Mouse (Mus musculus) thymus, postnatal 25 days (tissue): Measurements from ENCODE around the gene Cdk11b.
A peak's percentile ranks its signal among the peaks of the same experiment; 100 is the strongest.
"Not testable (repeated sequence)": the region's sequence is repeated elsewhere in the genome, so short reads cannot be mapped to it uniquely, and the experiment has no call there.

Experiments
- DNase-seq: peaks from one replicate; pipeline ENCODE4 v3.0.0; 2022

Gene Cdk11b

DNA sequence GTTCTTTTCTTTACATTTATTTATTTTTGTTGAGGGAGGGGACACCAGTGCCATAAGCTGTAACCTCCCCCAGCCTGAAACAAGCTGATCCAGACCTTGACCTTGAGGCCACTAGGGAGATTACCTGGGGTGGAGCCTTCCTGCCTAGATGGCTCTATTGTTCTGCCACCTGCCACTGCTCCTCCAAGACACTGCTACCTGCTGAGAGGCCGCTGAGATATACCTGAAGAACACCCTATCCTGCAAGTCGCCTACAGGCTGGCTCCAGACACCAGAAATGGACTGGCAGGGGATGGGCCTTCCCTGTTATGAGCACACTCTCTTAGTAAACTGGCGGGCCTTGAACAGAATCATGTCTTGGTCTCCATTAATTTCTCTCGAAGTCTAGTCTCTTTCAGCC is 45.6 kb downstream of the Cdk11b start:
- DNase-seq = not testable (repeated sequence)

DNA sequence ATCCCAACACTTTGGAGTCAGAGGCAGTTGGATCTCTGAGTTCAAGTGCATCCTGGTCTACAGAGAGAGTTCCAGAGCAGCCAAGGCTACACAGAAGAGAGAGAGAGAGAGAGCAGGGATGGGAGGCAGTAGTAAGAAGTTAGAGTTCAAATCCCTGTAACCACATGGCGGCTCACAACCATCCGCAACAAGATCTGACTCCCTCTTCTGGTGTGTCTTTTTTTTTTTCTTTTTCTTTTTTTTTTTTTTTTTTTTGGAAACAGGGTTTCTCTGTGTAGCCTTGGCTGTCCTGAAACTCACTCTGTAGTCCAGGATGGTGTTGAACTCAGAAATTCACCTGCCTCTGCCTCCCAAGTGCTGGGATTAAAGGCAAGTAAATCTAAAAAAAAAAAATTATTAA is 47.4 kb downstream of the Cdk11b start:
- DNase-seq = no peak

DNA sequence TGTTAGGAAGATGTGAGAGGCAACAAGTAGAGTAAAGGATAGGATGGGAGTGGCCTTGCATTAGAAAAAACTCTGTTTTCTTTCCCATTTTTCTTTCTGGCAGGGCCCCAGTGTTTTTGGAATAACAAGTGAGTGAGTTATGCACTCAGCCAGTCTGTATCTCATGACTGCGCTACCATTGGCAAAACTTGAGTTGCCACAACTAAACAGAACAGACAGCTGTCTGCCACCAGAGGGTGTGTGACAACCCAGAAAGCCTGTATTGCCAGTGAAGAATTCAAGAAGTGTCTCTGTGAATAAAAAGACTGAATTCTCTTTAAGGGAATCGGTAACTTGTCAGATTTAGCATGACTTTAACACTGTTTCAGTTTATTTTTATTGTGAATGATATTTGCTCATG is 51.3 kb downstream of the Cdk11b start:
- DNase-seq = peak; percentile 36

DNA sequence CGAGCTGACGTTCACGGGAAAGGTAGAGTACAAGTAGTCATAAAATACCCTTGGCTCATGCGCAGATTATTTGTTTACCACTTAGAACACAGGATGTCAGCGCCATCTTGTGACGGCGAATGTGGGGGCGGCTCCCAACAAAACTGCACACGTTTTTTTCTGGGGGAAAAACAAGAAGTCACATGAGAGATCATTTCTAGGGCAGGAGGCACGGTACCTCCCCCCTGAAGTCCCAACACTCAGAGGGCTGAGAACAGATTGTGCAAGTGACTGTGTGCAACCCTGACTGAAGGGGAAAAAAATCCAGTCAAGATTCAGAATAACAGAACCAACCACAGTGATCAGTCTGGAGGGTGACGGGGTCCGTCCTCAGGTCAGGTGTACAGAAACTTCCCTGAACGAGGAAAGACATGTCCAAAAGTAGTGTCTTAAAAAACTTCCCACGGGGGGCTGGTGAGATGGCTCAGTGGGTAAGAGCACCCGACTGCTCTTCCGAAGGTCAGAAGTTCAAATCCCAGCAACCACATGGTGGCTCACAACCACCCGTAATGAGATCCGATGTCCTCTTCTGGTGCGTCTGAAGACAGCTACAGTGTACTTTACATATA is 59.1 kb downstream of the Cdk11b start:
- DNase-seq = not testable (repeated sequence)

DNA sequence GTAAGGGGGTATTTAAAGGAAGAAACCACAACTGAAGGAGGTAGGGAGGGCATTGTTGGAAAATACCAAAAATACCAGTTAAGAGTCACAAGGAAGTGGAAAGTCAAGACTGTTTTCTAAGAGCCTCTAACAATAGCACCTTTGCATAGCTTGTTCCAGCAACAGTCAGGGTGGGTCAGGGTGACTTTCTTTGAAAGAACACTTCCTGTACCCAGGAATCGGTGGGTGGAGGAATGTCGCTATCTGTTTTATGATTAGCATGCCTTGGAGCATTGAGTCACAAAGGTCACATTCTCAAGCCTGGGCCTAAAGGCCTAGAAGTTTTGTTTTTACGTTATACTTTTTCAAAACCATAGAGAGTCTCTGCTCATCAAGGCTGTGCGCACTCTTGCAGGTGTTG is 63.1 kb downstream of the Cdk11b start:
- not testable (repeated sequence) for DNase-seq

DNA sequence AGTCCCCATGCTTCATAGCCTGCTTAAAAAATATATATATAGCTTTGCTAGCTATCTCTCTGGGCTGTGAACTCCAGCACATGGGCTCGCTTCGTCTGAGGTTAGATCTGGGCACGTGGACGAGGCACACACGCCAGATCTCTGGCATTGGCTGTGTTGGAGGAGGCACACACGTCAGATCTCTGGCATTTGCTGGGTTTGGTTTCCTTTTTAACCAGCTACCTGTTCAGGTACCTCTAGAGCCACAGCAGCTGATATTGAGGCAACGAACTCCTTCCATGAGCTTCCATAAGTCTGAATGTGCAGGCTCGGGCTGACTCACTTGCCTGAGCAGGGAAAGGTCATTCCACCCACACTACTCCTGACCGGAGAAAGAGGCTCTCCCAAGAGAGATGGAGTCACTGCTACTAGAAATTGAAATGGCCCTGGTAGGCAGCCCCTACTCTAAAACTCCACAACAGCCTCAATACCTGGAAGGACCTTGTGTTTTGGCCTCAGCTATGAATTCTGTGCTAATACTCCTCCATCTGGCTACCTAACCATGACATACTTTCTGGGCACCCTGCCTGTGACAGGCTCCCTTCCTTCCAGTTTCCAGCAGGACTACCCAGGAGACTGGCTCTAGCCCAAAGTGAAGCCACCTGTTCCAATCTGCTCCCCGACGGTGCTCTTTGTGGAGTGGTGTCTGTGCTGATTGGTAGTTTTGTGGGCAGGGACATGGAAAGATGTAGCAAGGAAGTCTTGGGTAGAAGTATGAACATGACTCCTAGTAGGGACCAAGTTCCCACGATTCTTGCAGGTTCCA is 66.1 kb downstream of the Cdk11b start:
- DNase-seq = no peak

DNA sequence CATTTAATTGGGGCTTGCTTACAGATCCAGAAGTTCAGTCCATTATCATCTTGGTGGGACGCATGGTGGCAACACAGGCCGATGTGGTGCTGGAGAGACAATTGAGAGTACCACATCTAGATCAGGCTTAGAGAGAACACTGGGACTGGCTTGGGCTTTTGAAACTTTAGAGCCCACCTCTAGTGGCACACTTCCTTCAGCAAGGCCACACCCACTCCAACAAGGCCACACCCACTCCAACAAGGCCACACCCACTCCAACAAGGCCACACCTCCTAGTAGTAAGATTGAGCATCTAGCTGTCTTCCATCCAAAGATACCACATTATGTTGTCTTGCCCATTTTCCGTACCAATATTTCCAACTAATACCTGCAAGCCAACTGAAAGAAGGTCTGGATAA is 67.8 kb downstream of the Cdk11b start:
- no peak for DNase-seq

DNA sequence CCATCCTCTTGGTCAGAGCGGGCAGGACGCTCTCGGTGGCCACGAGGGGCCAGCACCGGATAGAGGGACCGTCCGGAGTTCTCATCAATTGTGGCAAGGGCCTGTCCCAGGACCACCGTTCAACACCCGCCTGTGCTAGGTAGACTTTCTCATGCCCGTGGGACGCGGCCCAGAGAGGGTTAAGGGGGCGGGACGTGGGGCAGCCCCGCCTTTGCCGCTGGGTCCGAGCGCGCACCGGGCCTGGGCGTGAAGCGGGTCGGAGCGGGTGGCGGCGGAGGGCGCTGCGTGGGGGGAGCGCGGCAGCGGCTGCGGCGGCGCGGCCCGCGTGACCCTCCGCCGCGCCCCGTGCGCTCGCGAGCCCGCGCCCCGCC is 69.4 kb downstream of the Cdk11b start, which contains the start of gene Fndc10:
Gene Fndc10, plus strand, starts transcription at position 232 of the 371 bp plus-strand sequence.
- DNase-seq = peak; percentile 69

DNA sequence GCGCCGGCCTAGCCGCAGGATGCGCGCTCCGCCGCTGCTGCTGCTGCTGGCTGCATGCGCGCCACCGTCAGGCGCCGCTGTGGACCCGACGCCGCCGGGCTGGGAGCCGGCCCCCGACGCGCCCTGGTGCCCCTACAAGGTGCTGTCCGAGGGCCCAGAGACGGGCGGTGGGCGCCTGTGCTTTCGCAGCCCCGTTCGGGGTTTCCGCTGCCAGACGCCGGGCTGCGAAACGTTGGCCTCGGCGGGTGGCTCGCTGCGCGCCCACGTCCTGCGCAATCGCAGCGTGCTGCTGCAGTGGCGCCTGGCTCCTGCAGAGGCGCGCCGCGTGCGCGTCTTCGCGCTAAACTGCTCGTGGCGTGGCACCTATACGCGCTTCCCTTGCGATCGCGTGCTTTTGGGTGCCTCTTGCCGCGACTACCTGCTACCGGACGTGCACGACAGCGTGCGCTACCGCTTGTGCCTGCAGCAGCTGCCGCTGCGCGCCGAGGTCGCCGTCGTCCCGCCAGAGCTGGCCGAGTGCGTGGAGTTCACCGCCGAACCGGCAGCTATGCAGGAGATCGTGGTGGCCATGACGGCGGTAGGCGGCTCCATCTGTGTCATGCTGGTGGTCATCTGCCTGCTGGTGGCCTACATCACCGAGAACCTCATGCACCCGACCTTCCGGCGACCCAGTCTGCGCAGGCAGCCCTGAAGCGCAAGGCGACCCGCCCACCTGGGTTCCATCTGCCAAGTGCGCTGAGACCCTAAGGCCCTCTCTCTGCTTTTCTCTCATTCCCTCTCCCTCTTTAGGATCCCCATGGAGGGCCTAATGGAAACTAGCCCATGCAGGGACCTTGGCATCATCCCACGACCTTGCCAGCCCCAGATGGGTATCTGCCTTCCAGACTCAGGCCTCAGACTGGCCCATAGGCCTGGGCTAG is 70.1 kb downstream of the Cdk11b start:
- peak; percentile 82 for DNase-seq

DNA sequence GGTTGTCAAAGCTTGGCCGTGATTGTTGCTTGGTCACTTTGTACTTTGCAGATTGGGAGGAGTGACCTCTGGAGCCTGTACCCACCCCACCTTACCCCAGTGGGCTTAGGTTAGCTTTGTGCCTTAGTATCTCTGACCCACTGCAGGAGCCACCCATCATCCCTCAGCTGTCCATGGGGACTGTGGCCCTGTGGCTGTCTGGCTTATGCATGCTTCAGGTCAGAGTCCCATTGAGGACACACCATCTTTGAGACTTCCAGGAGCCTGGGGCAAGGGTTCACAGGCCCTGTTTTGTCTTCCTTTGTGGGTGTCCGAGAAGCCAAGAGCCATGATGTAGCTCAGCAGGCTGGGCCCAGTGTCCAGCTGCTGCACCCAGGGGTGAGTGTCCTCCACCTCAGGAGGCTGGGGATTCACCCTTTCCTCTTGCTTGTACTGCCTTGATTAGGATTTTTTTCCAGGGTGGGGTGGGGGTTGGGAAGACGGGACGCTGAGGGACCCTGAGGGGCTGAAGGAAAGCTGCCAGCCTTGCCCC is 70.9 kb downstream of the Cdk11b start:
- no peak for DNase-seq

DNA sequence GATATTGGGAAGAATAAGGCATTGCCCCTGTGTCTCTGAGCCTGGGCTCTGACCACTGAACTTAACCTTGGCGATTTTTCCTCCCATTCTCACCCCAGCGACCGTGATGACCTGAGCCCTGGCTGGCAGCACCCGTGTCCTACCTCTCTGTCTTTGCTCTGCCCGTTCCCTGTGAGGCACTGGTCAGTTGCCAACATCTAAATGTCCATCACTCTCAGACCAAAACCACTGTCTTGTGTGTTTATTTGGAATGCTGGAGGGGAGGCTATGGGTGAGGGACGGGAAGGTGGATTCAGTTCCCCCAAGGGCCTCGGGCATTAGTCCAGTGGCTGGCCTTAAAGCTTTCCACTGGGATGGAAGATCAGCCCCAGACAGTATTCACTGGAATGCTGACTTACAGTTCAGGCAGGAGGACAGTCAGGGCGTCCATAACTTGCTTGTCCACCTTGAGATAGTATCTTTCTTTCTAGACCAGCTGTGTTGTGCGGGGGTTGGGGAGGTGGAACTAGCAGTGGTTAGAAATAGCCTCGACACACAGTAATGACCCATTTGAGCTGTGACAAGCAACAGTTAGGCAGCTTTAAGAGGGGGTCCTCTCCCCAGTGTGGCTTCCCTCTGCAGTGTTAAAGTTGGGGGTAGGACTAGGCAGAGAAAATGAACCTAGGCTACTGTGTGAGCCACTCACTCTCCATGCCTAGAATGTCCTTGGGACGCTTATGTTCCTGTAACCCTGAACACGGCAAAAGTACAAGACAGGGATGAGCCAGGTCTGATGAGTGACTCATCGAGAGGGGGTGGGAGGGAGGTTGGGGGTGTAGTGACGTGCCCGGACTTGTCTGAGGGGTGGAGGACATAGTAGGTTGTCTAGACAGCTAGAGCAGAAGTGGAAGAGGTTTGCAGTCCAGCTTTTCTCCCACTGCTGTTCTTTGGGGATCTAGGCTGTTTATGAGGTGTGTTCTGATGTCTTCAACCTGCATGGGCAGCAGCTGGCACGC is 71.9 kb downstream of the Cdk11b start:
- DNase-seq = no peak
